Mouse (Mus musculus) CH12.LX (cell line): ENCODE measurements around the gene Pald1. TPM values are rescaled to one million over a fixed set of nuclear protein-coding genes. Genes with fewer than 3 reads are reported as not detected.

Experiments
- DNase-seq: peaks from one replicate; pipeline ENCODE4 v3.0.0-alpha.2; 2013; ENCODE audit errors: extremely low read depth
- H3K27ac ChIP-seq: 2 replicates; pipeline ENCODE4 v1.5.1; 2012; ENCODE audit warnings: low read depth, mild to moderate bottlenecking, control low read depth, moderate library complexity; ENCODE audit not compliant: insufficient read depth
- H3K27me3 ChIP-seq: replicated peaks from 2 replicates; pipeline ENCODE3; 2012; ENCODE audit warnings: inconsistent platforms
- H3K36me3 ChIP-seq, 2 experiments: replicated peaks in 1 of 2; 2 replicates each; pipeline versions ENCODE3 to v1.6.1; 2012; ENCODE audit warnings: inconsistent platforms in 1 of 2, low read length in 1 of 2, mild to moderate bottlenecking in 1 of 2, mixed read lengths in 1 of 2, moderate library complexity in 1 of 2; ENCODE audit not compliant: control insufficient read depth in 1 of 2, insufficient read depth in 1 of 2
- H3K4me1 ChIP-seq, 2 experiments: 2 replicates each; pipeline ENCODE4 v1.6.1; 2012; ENCODE audit warnings: inconsistent platforms in 1 of 2, moderate library complexity in 1 of 2; ENCODE audit not compliant: insufficient read depth in 2 of 2, control insufficient read depth in 1 of 2
- H3K4me2 ChIP-seq: 2 replicates; pipeline ENCODE4 v1.6.1; 2012; ENCODE audit warnings: low read depth, mild to moderate bottlenecking, control low read depth; ENCODE audit not compliant: poor library complexity, insufficient read depth, severe bottlenecking
- H3K4me3 ChIP-seq, 3 experiments: fragments of 150-350 bp in 1 of 3; sonication (generic) in 1 of 3; replicated peaks in 1 of 3; 2 replicates each; pipeline versions ENCODE3 to v1.5.1; 2011 to 2012; ENCODE audit warnings: low read depth in 2 of 3, low read length in 2 of 3, mild to moderate bottlenecking in 2 of 3, moderate library complexity in 2 of 3, control low read depth in 1 of 3, improper control_type of control experiment in 1 of 3, inconsistent platforms in 1 of 3, mixed read lengths in 1 of 3; ENCODE audit not compliant: poor library complexity in 1 of 3
- H3K79me2 ChIP-seq: replicated peaks from 2 replicates; pipeline ENCODE4 v1.6.1; 2012; ENCODE audit warnings: mild to moderate bottlenecking, moderate library complexity; ENCODE audit not compliant: control insufficient read depth, poor library complexity, insufficient read depth, severe bottlenecking; ENCODE audit errors: extremely low read depth
- H3K9ac ChIP-seq: 2 replicates; pipeline ENCODE4 v1.6.1; 2012; ENCODE audit warnings: low read depth, mild to moderate bottlenecking, control low read depth, moderate library complexity; ENCODE audit not compliant: insufficient read depth
- H3K9me3 ChIP-seq: replicated peaks from 2 replicates; pipeline ENCODE3; 2012; ENCODE audit warnings: low read length, inconsistent platforms, mixed read lengths
- BHLHE40 ChIP-seq: IDR thresholded peaks from 2 replicates; pipeline ENCODE4 v1.6.1; 2011; ENCODE audit warnings: mild to moderate bottlenecking, low read depth, low read length, improper control_type of control experiment
- CHD1 ChIP-seq: IDR thresholded peaks from 2 replicates; pipeline ENCODE4 v1.6.1; 2012; ENCODE audit warnings: low read depth, low read length, improper control_type of control experiment, inconsistent platforms
- CHD2 ChIP-seq: IDR thresholded peaks from 2 replicates; pipeline ENCODE4 v1.6.1; 2011; ENCODE audit warnings: low read length, improper control_type of control experiment
- CTCF ChIP-seq, 2 experiments: IDR thresholded peaks in 1 of 2; conservative IDR thresholded peaks in 1 of 2; 2 replicates each; pipeline ENCODE4 v1.5.1; 2011 to 2012; ENCODE audit warnings: low read depth in 2 of 2, low read length in 2 of 2, improper control_type of control experiment in 1 of 2, inconsistent platforms in 1 of 2, mild to moderate bottlenecking in 1 of 2, moderate library complexity in 1 of 2
- E2F4 ChIP-seq: IDR thresholded peaks from 2 replicates; pipeline ENCODE4 v1.6.1; 2011; ENCODE audit warnings: low read depth, low read length, improper control_type of control experiment; ENCODE audit not compliant: insufficient replicate concordance
- ELF1 ChIP-seq: IDR thresholded peaks from 2 replicates; pipeline ENCODE4 v1.6.1; 2014; ENCODE audit warnings: low read depth, mild to moderate bottlenecking, inconsistent platforms, low read length, improper control_type of control experiment
- EP300 ChIP-seq: IDR thresholded peaks from 2 replicates; pipeline ENCODE4 v1.6.1; 2011; ENCODE audit warnings: low read length, improper control_type of control experiment
- ETS1 ChIP-seq: conservative IDR thresholded peaks from 2 replicates; pipeline ENCODE4 v1.6.1; 2012; ENCODE audit warnings: low read depth, mild to moderate bottlenecking, inconsistent platforms, low read length, improper control_type of control experiment, moderate library complexity
- GABPA ChIP-seq: IDR thresholded peaks from 2 replicates; pipeline ENCODE4 v1.6.1; 2012; ENCODE audit warnings: low read depth, low read length, improper control_type of control experiment, inconsistent platforms; ENCODE audit not compliant: insufficient replicate concordance
- HCFC1 ChIP-seq: IDR thresholded peaks from 2 replicates; pipeline ENCODE4 v1.6.1; 2012; ENCODE audit warnings: low read depth, mild to moderate bottlenecking, inconsistent platforms, low read length, improper control_type of control experiment
- IRF4 ChIP-seq: IDR thresholded peaks from 2 replicates; pipeline ENCODE4 v1.6.1; 2014; ENCODE audit warnings: low read depth, mild to moderate bottlenecking, inconsistent platforms, low read length, improper control_type of control experiment
- JUN ChIP-seq: IDR thresholded peaks from 2 replicates; pipeline ENCODE4 v1.6.1; 2011; ENCODE audit warnings: low read depth, mild to moderate bottlenecking, low read length, improper control_type of control experiment, moderate library complexity; ENCODE audit not compliant: insufficient read depth
- JUND ChIP-seq: conservative IDR thresholded peaks from 2 replicates; pipeline ENCODE4 v1.6.1; 2011; ENCODE audit warnings: low read depth, low read length, improper control_type of control experiment
- KAT2A ChIP-seq: IDR thresholded peaks from 2 replicates; pipeline ENCODE4 v1.6.1; 2012; ENCODE audit warnings: low read length, improper control_type of control experiment, inconsistent platforms; ENCODE audit not compliant: insufficient replicate concordance
- MAFK ChIP-seq: IDR thresholded peaks from 2 replicates; pipeline ENCODE4 v1.6.1; 2011; ENCODE audit warnings: low read length, improper control_type of control experiment; ENCODE audit not compliant: insufficient replicate concordance
- MAX ChIP-seq: IDR thresholded peaks from 2 replicates; pipeline ENCODE4 v1.6.1; 2011; ENCODE audit warnings: low read length, improper control_type of control experiment
- MAZ ChIP-seq: IDR thresholded peaks from 2 replicates; pipeline ENCODE4 v1.6.1; 2012; ENCODE audit warnings: low read depth, mild to moderate bottlenecking, inconsistent platforms, low read length, improper control_type of control experiment, moderate library complexity
- MEF2A ChIP-seq: IDR thresholded peaks from 2 replicates; pipeline ENCODE4 v1.6.1; 2014; ENCODE audit warnings: low read depth, mild to moderate bottlenecking, inconsistent platforms, low read length, improper control_type of control experiment, borderline replicate concordance
- MXI1 ChIP-seq: IDR thresholded peaks from 2 replicates; pipeline ENCODE4 v1.6.1; 2011; ENCODE audit warnings: mild to moderate bottlenecking, low read depth, low read length, improper control_type of control experiment
- MYC ChIP-seq: IDR thresholded peaks from 2 replicates; pipeline ENCODE4 v1.6.1; 2011; ENCODE audit warnings: low read depth, mild to moderate bottlenecking, improper control_type of control experiment, low read length
- NELFE ChIP-seq: IDR thresholded peaks from 2 replicates; pipeline ENCODE4 v1.6.1; 2011; ENCODE audit warnings: low read depth, low read length, improper control_type of control experiment
- NRF1 ChIP-seq: IDR thresholded peaks from 2 replicates; pipeline ENCODE4 v1.6.1; 2014; ENCODE audit warnings: low read depth, mild to moderate bottlenecking, inconsistent platforms, low read length, improper control_type of control experiment, moderate library complexity
- PAX5 ChIP-seq: IDR thresholded peaks from 2 replicates; pipeline ENCODE4 v1.6.1; 2012; ENCODE audit warnings: low read length, inconsistent platforms, mixed read lengths
- POLR2A ChIP-seq: IDR thresholded peaks from 2 replicates; pipeline ENCODE4 v1.6.1; 2011; ENCODE audit warnings: low read depth, mild to moderate bottlenecking, improper control_type of control experiment, low read length
- POLR2AphosphoS2 ChIP-seq: IDR thresholded peaks from 2 replicates; pipeline ENCODE4 v1.6.1; 2011; ENCODE audit warnings: low read depth, low read length, improper control_type of control experiment
- RAD21 ChIP-seq: IDR thresholded peaks from 2 replicates; pipeline ENCODE4 v1.6.1; 2011; ENCODE audit warnings: low read depth, mild to moderate bottlenecking, low read length, improper control_type of control experiment, moderate library complexity
- RCOR1 ChIP-seq: conservative IDR thresholded peaks from 2 replicates; pipeline ENCODE4 v1.6.1; 2012; ENCODE audit warnings: low read depth, mild to moderate bottlenecking, inconsistent platforms, low read length, improper control_type of control experiment
- SIN3A ChIP-seq: IDR thresholded peaks from 2 replicates; pipeline ENCODE4 v1.6.1; 2012; ENCODE audit warnings: low read length, improper control_type of control experiment, inconsistent platforms
- SMC3 ChIP-seq: IDR thresholded peaks from 2 replicates; pipeline ENCODE4 v1.6.1; 2011; ENCODE audit warnings: low read depth, low read length, improper control_type of control experiment
- TBP ChIP-seq: conservative IDR thresholded peaks from 2 replicates; pipeline ENCODE4 v1.6.1; 2011; ENCODE audit warnings: low read depth, low read length, improper control_type of control experiment
- TCF12 ChIP-seq: IDR thresholded peaks from 2 replicates; pipeline ENCODE4 v1.6.1; 2014; ENCODE audit warnings: low read depth, mild to moderate bottlenecking, inconsistent platforms, low read length, improper control_type of control experiment
- UBTF ChIP-seq: IDR thresholded peaks from 2 replicates; pipeline ENCODE4 v1.6.1; 2012; ENCODE audit warnings: low read depth, mild to moderate bottlenecking, inconsistent platforms, low read length, improper control_type of control experiment, moderate library complexity
- USF1 ChIP-seq: IDR thresholded peaks from 2 replicates; pipeline ENCODE4 v1.6.1; 2014; ENCODE audit warnings: low read depth, mild to moderate bottlenecking, inconsistent platforms, low read length, improper control_type of control experiment
- USF2 ChIP-seq: conservative IDR thresholded peaks from 2 replicates; pipeline ENCODE4 v1.6.1; 2011; ENCODE audit warnings: low read depth, low read length, improper control_type of control experiment
- ZC3H11A ChIP-seq: IDR thresholded peaks from 2 replicates; pipeline ENCODE4 v1.6.1; 2012; ENCODE audit warnings: low read depth, mild to moderate bottlenecking, inconsistent platforms, low read length, improper control_type of control experiment
- ZKSCAN1 ChIP-seq: IDR thresholded peaks from 2 replicates; pipeline ENCODE4 v1.6.1; 2012; ENCODE audit warnings: low read depth, inconsistent platforms, low read length, improper control_type of control experiment, borderline replicate concordance
- ZMIZ1 ChIP-seq: IDR thresholded peaks from 2 replicates; pipeline ENCODE4 v1.6.1; 2012; ENCODE audit warnings: low read depth, mild to moderate bottlenecking, inconsistent platforms, low read length, improper control_type of control experiment
- ZNF384 ChIP-seq: IDR thresholded peaks from 2 replicates; pipeline ENCODE4 v1.6.1; 2012; ENCODE audit warnings: low read depth, low read length, improper control_type of control experiment, inconsistent platforms
- dilution Hi-C: fragments of 300-500 bp; cut with MboI; formaldehyde crosslinking; loops from 2 replicates; pipeline ENCODE4 v1.14.3; 2020; ENCODE audit warnings: low sequenced_read_pairs; ENCODE audit not compliant: extremely low pct_unique_long_range_greater_than_20kb, extremely low pct_ligation_motif_present
- in situ Hi-C: fragments of 300-500 bp; cut with MboI; formaldehyde crosslinking; loops from 3 replicates; pipeline ENCODE4 v1.14.3; 2019; ENCODE audit warnings: low sequenced_read_pairs, low pct_ligation_motif_present, low pct_unique_long_range_greater_than_20kb, mixed read lengths
- polyA plus RNA-seq: library from polyadenylated mRNA; unstranded; fragments of >175 nt; gene quantifications from 2 replicates; pipeline ENCODE4 v1.2.1, GENCODE M21; 2012; ENCODE audit warnings: low read depth; ENCODE audit not compliant: insufficient read length
- total RNA-seq, 2 experiments: library from RNA; depleted of rRNA; stranded (reverse); fragments of 300-350 nt in 1 of 2; fragments of >200 nt in 1 of 2; gene quantifications; 2 replicates each; pipeline ENCODE4 v1.2.3; 2012 to 2014

Pald1 gene
- total and polyA plus RNA-seq, 3 experiments = 1.5 to 2.0 (median 1.5) TPM

DNA sequence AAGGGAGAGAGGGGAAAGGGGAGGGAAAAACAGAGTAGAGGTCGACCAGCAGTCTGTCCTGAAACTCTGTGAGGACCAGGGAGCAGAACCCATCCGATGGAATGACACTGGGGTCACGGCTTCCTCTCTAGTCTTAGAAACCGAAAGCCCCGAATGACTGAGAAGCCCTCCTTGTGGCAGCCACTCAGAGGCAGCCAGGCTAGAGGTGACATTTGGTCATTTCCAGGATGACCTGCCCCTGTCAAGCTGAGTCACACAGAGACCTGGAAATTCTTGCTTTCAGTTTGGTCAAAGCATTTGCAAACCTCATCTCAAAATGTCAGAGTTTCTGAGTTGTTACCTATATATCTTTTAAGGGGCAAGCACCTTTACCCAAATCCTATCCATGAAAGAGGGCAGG lies 102.2 kb downstream of the Pald1 start:
- H3K9ac ChIP-seq = no peak overlapping the region
- no peaks in the 10 kb centered on the region for H3K36me3 ChIP-seq
- peaks cover 16 to 19% of the 10 kb centered on the region in 2 experiments for H3K4me1 ChIP-seq
- H3K4me3 ChIP-seq = no peak overlapping the region
- H3K9me3 ChIP-seq = no peaks in the 10 kb centered on the region
- no peak for TF ChIP-seq ELF1
- peak; percentile 76 for TF ChIP-seq RCOR1
- no peak for TF ChIP-seq PAX5
- no peak for TF ChIP-seq MAX
- no peak for TF ChIP-seq ZMIZ1
- no peak for TF ChIP-seq SMC3
- TF ChIP-seq USF2 = no peak
- TF ChIP-seq UBTF = no peak
- peak; percentile 27; the same call in 1 of the 2 replicates for TF ChIP-seq MAFK
- no peak for TF ChIP-seq POLR2A
- peak; percentile 70; the same call in 1 of the 2 replicates for TF ChIP-seq JUN
- no peak for TF ChIP-seq TBP
- no peak for TF ChIP-seq KAT2A
- no peak for TF ChIP-seq MYC
- no peak for TF ChIP-seq GABPA
- TF ChIP-seq IRF4 = peak; percentile 94
- no peak for TF ChIP-seq CHD1
- TF ChIP-seq EP300 = peak; percentile 90
- TF ChIP-seq MXI1 = no peak
- peak; percentile 86 for TF ChIP-seq ETS1
- TF ChIP-seq MEF2A = peak; percentile 85
- TF ChIP-seq SIN3A = no peak
- TF ChIP-seq E2F4 = no peak
- no peak for TF ChIP-seq USF1
- peak; percentile 57 for TF ChIP-seq BHLHE40
- TF ChIP-seq ZC3H11A = no peak
- TF ChIP-seq TCF12 = peak; percentile 66
- no peak for TF ChIP-seq RAD21
- TF ChIP-seq MAZ = no peak
- TF ChIP-seq POLR2AphosphoS2 = no peak
- TF ChIP-seq HCFC1 = no peak; the same call in 1 of the 2 replicates
- no peak for TF ChIP-seq NELFE
- TF ChIP-seq ZNF384 = no peak
- peak; percentile 54; the same call in 1 of the 2 replicates for TF ChIP-seq JUND
- TF ChIP-seq NRF1 = no peak
- no peak for TF ChIP-seq CHD2
- no peak for TF ChIP-seq ZKSCAN1
- TF ChIP-seq CTCF (conservative IDR thresholded peaks at IDR 0.05 in 1 of 2, IDR thresholded peaks at IDR 0.05 in 1 of 2; ENCODE audit: low read depth in 2 of 2, low read length in 2 of 2) = no peak
- dilution Hi-C loops = no loop called here
- H3K79me2 ChIP-seq = no peaks in the 10 kb centered on the region
- DNase-seq = peak; percentile 41
- peak overlapping the region; percentile 50 for H3K4me2 ChIP-seq
- H3K27me3 ChIP-seq = no peaks in the 10 kb centered on the region
- in situ Hi-C loops = no loop called here
- no peak overlapping the region; the same call in 1 of the 2 replicates for H3K27ac ChIP-seq
